Mouse (Mus musculus) duodenum, adult 2 months (tissue): ENCODE data around the gene Lctl. TPM values are rescaled to one million over a fixed set of nuclear protein-coding genes. Genes with fewer than 3 reads are reported as not detected.

Experiments used
- polyA plus RNA-seq: library from polyadenylated mRNA; depleted of rRNA; stranded (reverse); fragments of >200 nt; gene quantifications from 2 replicates; pipeline ENCODE4 v1.2.3, GENCODE M21; 2012; ENCODE audit warnings: low replicate concordance; rRNA removed

The Lctl gene
- 0.42 and 0.43 TPM in 2 replicates for polyA plus RNA-seq

GRCm38 (mm10) chr9:64116876-64117275 lies at the start of gene Lctl:
Lctl (plus strand) TSS chr9:64117147.

DNA sequence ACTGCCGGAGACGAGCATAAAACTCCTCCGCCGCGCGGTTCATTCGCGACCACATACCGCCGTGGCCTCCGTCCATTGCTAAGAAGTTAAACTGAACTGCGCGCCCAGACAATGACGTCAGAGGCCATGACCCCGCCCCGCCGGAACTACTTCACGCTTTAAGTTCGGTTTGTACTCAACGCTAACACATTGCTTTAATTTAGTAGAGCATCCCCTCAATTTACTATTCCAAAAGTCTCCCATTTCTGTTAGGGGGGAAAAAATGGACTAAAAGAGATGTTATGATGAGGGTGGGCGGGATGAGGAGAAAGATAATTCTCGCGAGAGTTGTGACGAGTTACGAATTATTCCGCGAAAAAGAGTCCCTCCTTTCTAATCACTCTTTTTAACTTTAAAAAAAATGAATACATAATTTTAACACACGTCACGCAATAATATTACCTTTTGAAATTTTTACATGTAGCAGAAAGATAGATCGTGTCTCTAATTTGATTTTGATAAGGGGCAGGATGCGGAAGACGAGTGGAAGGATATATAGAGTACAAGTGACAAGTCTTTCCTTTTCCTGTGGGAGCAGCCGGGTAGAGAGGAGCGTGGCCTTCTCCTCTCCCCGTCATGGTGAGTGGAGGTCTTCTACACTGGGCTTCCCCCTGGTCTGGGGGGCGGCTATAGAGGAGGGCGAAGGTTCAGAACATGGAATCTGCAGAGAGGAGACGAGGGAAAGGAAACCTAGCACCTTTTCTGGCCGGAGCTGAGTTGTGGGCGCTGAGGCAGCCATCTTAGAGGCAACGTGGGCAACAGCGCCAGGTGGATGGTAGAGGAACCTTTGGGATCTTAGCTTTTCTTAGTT lies 56.1 kb downstream of the Lctl start, which contains the start of the genes Zwilch and Rpl4:
TSS of gene Zwilch (minus strand) at position 289 of the 850 bp plus-strand sequence.
TSS of gene Rpl4 (plus strand) at position 560 of the 850 bp plus-strand sequence.

GRCm38 (mm10) chr9:64178974-64179646 lies 62.2 kb downstream of the Lctl start, which contains the start of gene Snapc5:
Snapc5 (plus strand) TSS chr9:64179274.

Other genes with a start within 250 kb of the Lctl start
- gene Smad6, start 95.1 kb upstream of the Lctl start, polyA plus RNA-seq = 43.5 and 111 TPM in 2 replicates
- 0.36 and 1.0 TPM in 2 replicates for gene Zwilch, start 56.0 kb downstream of the Lctl start, polyA plus RNA-seq
- gene Rpl4, start 56.2 kb downstream of the Lctl start, polyA plus RNA-seq = 84.7 and 125 TPM in 2 replicates
- gene Snapc5, start 62.1 kb downstream of the Lctl start, polyA plus RNA-seq = 2.4 and 3.4 TPM in 2 replicates
- gene Uchl4, start 118.1 kb downstream of the Lctl start, polyA plus RNA-seq = not detected in 2 replicates
- 30.8 and 48.7 TPM in 2 replicates for gene Map2k1, start 136.5 kb downstream of the Lctl start, polyA plus RNA-seq
- gene Tipin, start 164.4 kb downstream of the Lctl start, polyA plus RNA-seq = 0.49 and 0.52 TPM in 2 replicates
- gene Dis3l, start 224.1 kb downstream of the Lctl start, polyA plus RNA-seq = 8.5 and 9.1 TPM in 2 replicates